Mouse (Mus musculus): ENCODE data around the gene Atp6v1f. TPM values are rescaled to one million over a fixed set of nuclear protein-coding genes. Genes with fewer than 3 reads are reported as not detected.

Gene Atp6v1f
- polyA plus RNA-seq, 1 experiment, result not detected

- TF ChIP-seq POLR2A (IDR thresholded peaks at IDR 0.05; ENCODE audit: insufficient read depth, low read depth, low read length) (no peak), CTCF (IDR thresholded peaks at IDR 0.05; ENCODE audit: insufficient read depth, low read depth, low read length) (no peak)
- WGBS, result 4% methylated on average over 66 of the region's 77 CpGs
- Histone ChIP-seq H3K4me3 (ENCODE audit: insufficient read depth, low read depth, low read length) (peak within 1 kb of the TSS; percentile 8), H3K4me1 (ENCODE audit: control insufficient read depth, insufficient read depth, low read length) (peaks cover 47% of the 10 kb centered on the region), H3K27ac (ENCODE audit: insufficient read depth, low read depth, low read length) (no peak within 1 kb of the TSS)
These were observed 34.3 kb upstream of the Atp6v1f start, which contains the start of gene Flnc for GRCm38 (mm10) chr6:29433038-29433803. TSS of gene Flnc (plus strand) at chr6:29433256.

GRCm38 (mm10) chr6:29433804-29434795 is 33.4 kb upstream of the Atp6v1f start:
- H3K4me3 ChIP-seq (ENCODE audit: insufficient read depth, low read depth, low read length), result peak overlapping the region; percentile 8
- TF ChIP-seq CTCF (IDR thresholded peaks at IDR 0.05; ENCODE audit: insufficient read depth, low read depth, low read length), result no peak
- TF ChIP-seq POLR2A (IDR thresholded peaks at IDR 0.05; ENCODE audit: insufficient read depth, low read depth, low read length), result no peak
- no peak overlapping the region for H3K27ac ChIP-seq (ENCODE audit: insufficient read depth, low read depth, low read length)
- peaks cover 50% of the 10 kb centered on the region for H3K4me1 ChIP-seq (ENCODE audit: control insufficient read depth, insufficient read depth, low read length)
- 44% methylated on average over 27 of the region's 27 CpGs for WGBS

GRCm38 (mm10) chr6:29434911-29435691 is 32.4 kb upstream of the Atp6v1f start:
- H3K27ac ChIP-seq (ENCODE audit: insufficient read depth, low read depth, low read length), result no peak overlapping the region
- WGBS, result 28% methylated on average over 13 of the region's 13 CpGs
- TF ChIP-seq POLR2A (IDR thresholded peaks at IDR 0.05; ENCODE audit: insufficient read depth, low read depth, low read length) (no peak), CTCF (IDR thresholded peaks at IDR 0.05; ENCODE audit: insufficient read depth, low read depth, low read length) (no peak)
- no peak overlapping the region for H3K4me3 ChIP-seq (ENCODE audit: insufficient read depth, low read depth, low read length)
- peaks cover 51% of the 10 kb centered on the region for H3K4me1 ChIP-seq (ENCODE audit: control insufficient read depth, insufficient read depth, low read length)

- no peak overlapping the region for H3K4me3 ChIP-seq (ENCODE audit: insufficient read depth, low read depth, low read length)
- WGBS, result 44% methylated on average over 6 of the region's 6 CpGs
- no peak for TF ChIP-seq CTCF (IDR thresholded peaks at IDR 0.05; ENCODE audit: insufficient read depth, low read depth, low read length)
- TF ChIP-seq POLR2A (IDR thresholded peaks at IDR 0.05; ENCODE audit: insufficient read depth, low read depth, low read length), result no peak
- peaks cover 46% of the 10 kb centered on the region for H3K4me1 ChIP-seq (ENCODE audit: control insufficient read depth, insufficient read depth, low read length)
- H3K27ac ChIP-seq (ENCODE audit: insufficient read depth, low read depth, low read length), result peak overlapping the region; percentile 15; the same call in 1 of the 2 replicates
These were observed 31.5 kb upstream of the Atp6v1f start for GRCm38 (mm10) chr6:29435940-29436451.

- H3K27ac ChIP-seq (ENCODE audit: insufficient read depth, low read depth, low read length), result no peak overlapping the region
- 7% methylated on average over 11 of the region's 11 CpGs for WGBS
- no peak overlapping the region for H3K4me3 ChIP-seq (ENCODE audit: insufficient read depth, low read depth, low read length)
- H3K4me1 ChIP-seq (ENCODE audit: control insufficient read depth, insufficient read depth, low read length), result peaks cover 43% of the 10 kb centered on the region
- no peak for TF ChIP-seq CTCF (IDR thresholded peaks at IDR 0.05; ENCODE audit: insufficient read depth, low read depth, low read length)
- no peak for TF ChIP-seq POLR2A (IDR thresholded peaks at IDR 0.05; ENCODE audit: insufficient read depth, low read depth, low read length)
These were observed 31.0 kb upstream of the Atp6v1f start for GRCm38 (mm10) chr6:29436461-29436934.

- TF ChIP-seq POLR2A (IDR thresholded peaks at IDR 0.05; ENCODE audit: insufficient read depth, low read depth, low read length) (no peak), CTCF (IDR thresholded peaks at IDR 0.05; ENCODE audit: insufficient read depth, low read depth, low read length) (no peak)
- Histone ChIP-seq H3K4me1 (ENCODE audit: control insufficient read depth, insufficient read depth, low read length) (peaks cover 24% of the 10 kb centered on the region), H3K4me3 (ENCODE audit: insufficient read depth, low read depth, low read length) (no peak overlapping the region), H3K27ac (ENCODE audit: insufficient read depth, low read depth, low read length) (no peak overlapping the region)
- WGBS, result 63% methylated on average over 4 of the region's 4 CpGs
These were observed 28.3 kb upstream of the Atp6v1f start for GRCm38 (mm10) chr6:29439251-29439650.

- 73% methylated on average over 6 of the region's 6 CpGs for WGBS
These were observed 27.7 kb upstream of the Atp6v1f start for GRCm38 (mm10) chr6:29439789-29440188.

GRCm38 (mm10) chr6:29444773-29445172 is 22.7 kb upstream of the Atp6v1f start:
- 74% methylated on average over 11 of the region's 11 CpGs for WGBS
- no peak for TF ChIP-seq POLR2A (IDR thresholded peaks at IDR 0.05; ENCODE audit: insufficient read depth, low read depth, low read length)
- TF ChIP-seq CTCF (IDR thresholded peaks at IDR 0.05; ENCODE audit: insufficient read depth, low read depth, low read length), result no peak
- H3K4me3 ChIP-seq (ENCODE audit: insufficient read depth, low read depth, low read length), result no peak overlapping the region
- no peak overlapping the region for H3K27ac ChIP-seq (ENCODE audit: insufficient read depth, low read depth, low read length)
- no peaks in the 10 kb centered on the region for H3K4me1 ChIP-seq (ENCODE audit: control insufficient read depth, insufficient read depth, low read length)

More at GRCm38 (mm10) chr6:29439789-29440188, 27.7 kb upstream of the Atp6v1f start:
- Histone ChIP-seq H3K4me3 (ENCODE audit: insufficient read depth, low read depth, low read length) (no peak overlapping the region), H3K4me1 (ENCODE audit: control insufficient read depth, insufficient read depth, low read length) (peaks cover 22% of the 10 kb centered on the region), H3K27ac (ENCODE audit: insufficient read depth, low read depth, low read length) (no peak overlapping the region)
- TF ChIP-seq CTCF (IDR thresholded peaks at IDR 0.05; ENCODE audit: insufficient read depth, low read depth, low read length), result no peak

Measured in olfactory bulb, adult 2 months (tissue).